Mouse (Mus musculus) lung, adult 2 months (tissue): ENCODE results near the gene Anxa11.

ENCODE experiments used
- CTCF ChIP-seq: fragments of 200-500 bp; IDR thresholded peaks from 2 replicates; pipeline ENCODE4 v1.5.1; 2011; ENCODE audit warnings: mild to moderate bottlenecking, low read length, control low read depth; ENCODE audit not compliant: insufficient read depth
- POLR2A ChIP-seq: fragments of 200-500 bp; IDR thresholded peaks from 2 replicates; pipeline ENCODE4 v1.6.1; 2011; ENCODE audit warnings: low read depth, mild to moderate bottlenecking, control low read depth, low read length, borderline replicate concordance; ENCODE audit errors: extremely low read depth

DNA sequence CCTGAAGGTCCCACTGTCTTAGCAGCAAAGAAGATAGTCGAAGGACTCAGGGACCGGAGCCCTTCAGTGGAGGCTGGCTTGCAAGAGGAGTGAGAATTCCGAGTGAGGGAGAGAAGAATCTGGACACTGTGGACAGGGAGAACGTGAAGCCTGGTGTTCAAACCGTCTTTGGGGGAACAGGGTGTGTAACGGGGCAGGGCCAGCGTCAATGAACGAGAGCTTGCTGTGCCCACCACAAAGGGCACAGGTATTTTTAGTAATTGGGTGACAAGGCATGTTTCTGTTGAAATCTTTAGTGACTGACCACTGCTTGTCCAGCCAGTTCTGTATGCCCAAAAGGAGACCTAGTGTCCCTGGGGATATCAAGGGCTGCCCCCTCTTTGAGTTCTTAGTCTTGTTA, 4.6 kb downstream of the Anxa11 start:
- TF ChIP-seq CTCF (no peak), POLR2A (no peak)
